Mouse (Mus musculus): ENCODE data around the gene Tmem131. TPM values are rescaled to one million over a fixed set of nuclear protein-coding genes. Genes with fewer than 3 reads are reported as not detected.

The Tmem131 gene
- polyA plus RNA-seq (2014; fragmentation: Nextera tagmentation; extraction: Ambion mirVana): 21.8 and 22.1 TPM in 2 replicates

DNA sequence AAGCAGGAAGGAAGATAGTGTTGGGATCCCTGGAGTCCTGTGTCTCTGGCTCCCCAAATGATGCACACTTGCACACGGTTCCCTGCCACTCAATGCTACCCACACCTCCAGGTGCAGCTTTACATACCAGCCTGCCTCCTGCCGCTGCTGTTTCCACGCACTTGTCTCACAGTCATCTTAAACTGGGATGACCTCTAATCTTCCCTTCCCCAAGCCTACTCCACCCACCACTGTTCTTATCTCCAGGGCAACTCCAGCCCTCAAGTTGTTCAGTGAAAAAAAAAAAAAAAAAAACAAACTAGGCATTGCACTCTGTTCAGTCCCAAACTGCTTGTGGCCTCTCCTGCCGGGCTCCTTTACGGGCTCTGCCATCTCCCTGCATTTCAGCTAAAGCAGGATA lies at the start of gene Tmem131:
Tmem131 (minus strand) TSS at position 14 of the 400 bp plus-strand sequence.
- Histone ChIP-seq H3K27me3 (ENCODE audit: control insufficient read depth, insufficient read depth, low read length) (no peaks in the 10 kb centered on the region), H3K4me1 (ENCODE audit: control insufficient read depth, insufficient read depth, low read length) (0 out of 2 replicates have a peak, but pooled peaks cover 3% of the 10 kb centered on the region), H3K4me2 (ENCODE audit: low read depth, low read length) (no peak within 1 kb of the TSS), H3K9ac (replicated peaks; ENCODE audit: low read depth, low read length) (no peak within 1 kb of the TSS), H3K27ac (ENCODE audit: low read depth, low read length) (no peak within 1 kb of the TSS), H3K9me3 (ENCODE audit: control insufficient read depth, low read length) (no peaks in the 10 kb centered on the region), H3K4me3 (ENCODE audit: low read depth, low read length) (no peak within 1 kb of the TSS), H3K36me3 (ENCODE audit: control insufficient read depth, insufficient read depth, low read length) (no peaks in the 10 kb centered on the region)
- 81% methylated on average over 5 of the region's 5 CpGs for WGBS
- no peak for ATAC-seq (ENCODE audit: low read depth)

GRCm38 (mm10) chr1:36988561-36988960 lies 45.1 kb upstream of the Tmem131 start:
- Histone ChIP-seq H3K36me3 (ENCODE audit: control insufficient read depth, insufficient read depth, low read length) (no peaks in the 10 kb centered on the region), H3K27me3 (ENCODE audit: control insufficient read depth, insufficient read depth, low read length) (no peaks in the 10 kb centered on the region), H3K4me3 (ENCODE audit: low read depth, low read length) (no peak overlapping the region), H3K9ac (replicated peaks; ENCODE audit: low read depth, low read length) (no peak overlapping the region), H3K4me1 (ENCODE audit: control insufficient read depth, insufficient read depth, low read length) (no peaks in the 10 kb centered on the region), H3K9me3 (ENCODE audit: control insufficient read depth, low read length) (no peaks in the 10 kb centered on the region), H3K4me2 (ENCODE audit: low read depth, low read length) (no peak overlapping the region), H3K27ac (ENCODE audit: low read depth, low read length) (no peak overlapping the region)
- ATAC-seq (ENCODE audit: low read depth): no peak
- 82% methylated on average over 6 of the region's 6 CpGs for WGBS

DNA sequence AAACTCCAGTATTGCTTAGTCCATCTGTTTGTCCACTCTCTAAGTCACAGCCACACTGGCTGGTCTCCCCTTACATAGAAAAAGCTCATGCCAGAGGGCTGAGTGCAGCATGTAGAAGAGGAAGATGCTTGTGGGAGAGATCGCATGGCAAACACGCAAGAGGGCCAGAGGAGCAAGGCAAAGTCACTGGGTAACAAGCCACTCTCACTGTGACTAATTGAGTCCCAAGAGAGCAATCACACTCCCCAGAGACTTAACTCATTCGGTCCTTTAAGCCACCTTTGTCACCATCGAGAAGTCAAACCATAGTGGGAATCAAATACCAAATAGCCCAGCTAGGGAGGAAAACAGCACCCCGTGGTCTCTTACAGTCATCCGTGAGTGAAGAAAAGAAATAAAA lies 44.7 kb upstream of the Tmem131 start:
- ATAC-seq (ENCODE audit: low read depth): no peak
- 78% methylated on average over 6 of the region's 6 CpGs for WGBS

GRCm38 (mm10) chr1:36987172-36988148 lies 44.0 kb upstream of the Tmem131 start:
- H3K27me3 ChIP-seq (ENCODE audit: control insufficient read depth, insufficient read depth, low read length): no peaks in the 10 kb centered on the region
- no peaks in the 10 kb centered on the region for H3K9me3 ChIP-seq (ENCODE audit: control insufficient read depth, low read length)
- 84% methylated on average over 10 of the region's 10 CpGs for WGBS
- H3K4me1 ChIP-seq (ENCODE audit: control insufficient read depth, insufficient read depth, low read length): no peaks in the 10 kb centered on the region
- no peak overlapping the region for H3K4me2 ChIP-seq (ENCODE audit: low read depth, low read length)
- H3K4me3 ChIP-seq (ENCODE audit: low read depth, low read length): no peak overlapping the region
- H3K9ac ChIP-seq (replicated peaks; ENCODE audit: low read depth, low read length): no peak overlapping the region
- no peaks in the 10 kb centered on the region for H3K36me3 ChIP-seq (ENCODE audit: control insufficient read depth, insufficient read depth, low read length)
- no peak overlapping the region for H3K27ac ChIP-seq (ENCODE audit: low read depth, low read length)
- ATAC-seq (ENCODE audit: low read depth): no peak

More for the DNA sequence above, 44.7 kb upstream of the Tmem131 start:
- no peak overlapping the region for H3K4me3 ChIP-seq (ENCODE audit: low read depth, low read length)
- no peak overlapping the region for H3K9ac ChIP-seq (replicated peaks; ENCODE audit: low read depth, low read length)
- no peak overlapping the region for H3K27ac ChIP-seq (ENCODE audit: low read depth, low read length)
- no peak overlapping the region for H3K4me2 ChIP-seq (ENCODE audit: low read depth, low read length)
- no peaks in the 10 kb centered on the region for H3K36me3 ChIP-seq (ENCODE audit: control insufficient read depth, insufficient read depth, low read length)
- no peaks in the 10 kb centered on the region for H3K4me1 ChIP-seq (ENCODE audit: control insufficient read depth, insufficient read depth, low read length)
- H3K9me3 ChIP-seq (ENCODE audit: control insufficient read depth, low read length): no peaks in the 10 kb centered on the region
- H3K27me3 ChIP-seq (ENCODE audit: control insufficient read depth, insufficient read depth, low read length): no peaks in the 10 kb centered on the region

DNA sequence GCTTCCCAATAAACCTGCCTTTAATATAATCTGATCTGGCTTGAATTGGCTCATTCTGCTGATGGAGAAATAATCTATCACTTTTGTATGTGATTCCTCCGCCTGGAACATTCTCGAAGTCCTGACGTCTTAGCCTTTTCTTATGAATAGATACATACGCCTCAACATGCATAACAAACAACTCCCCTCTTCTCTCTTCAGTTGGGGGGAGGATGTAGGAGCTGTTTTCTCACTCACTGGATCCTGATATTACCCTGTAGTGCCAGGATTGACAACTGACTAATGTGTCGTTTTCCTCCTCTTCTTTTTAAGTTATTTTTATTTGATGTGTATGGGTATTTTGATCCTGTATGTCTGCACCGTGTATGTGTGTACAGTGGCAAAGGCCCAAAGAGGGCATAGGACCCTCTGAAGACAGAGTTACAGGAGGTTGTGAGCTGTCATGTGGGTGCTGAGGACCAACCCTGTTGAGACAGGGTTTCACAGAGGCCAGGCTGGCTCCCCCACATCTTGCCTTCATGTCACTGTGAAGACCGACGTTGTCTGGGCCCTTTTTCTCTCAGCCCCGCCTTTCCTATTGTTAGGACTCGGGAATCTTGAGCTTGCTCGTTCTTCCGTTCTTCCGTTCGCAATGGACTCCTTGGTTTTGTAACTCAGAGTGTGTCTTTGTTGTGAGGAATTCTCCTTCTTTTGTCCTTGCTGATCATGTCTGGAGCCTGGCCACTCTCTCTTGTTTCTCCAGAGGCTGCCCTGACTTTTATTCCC lies 43.1 kb upstream of the Tmem131 start:
- 43% methylated on average over 14 of the region's 14 CpGs for WGBS
- no peak for ATAC-seq (ENCODE audit: low read depth)

GRCm38 (mm10) chr1:36985896-36986295 lies 42.4 kb upstream of the Tmem131 start:
- Histone ChIP-seq H3K36me3 (ENCODE audit: control insufficient read depth, insufficient read depth, low read length) (no peaks in the 10 kb centered on the region), H3K9ac (replicated peaks; ENCODE audit: low read depth, low read length) (no peak overlapping the region), H3K27me3 (ENCODE audit: control insufficient read depth, insufficient read depth, low read length) (no peaks in the 10 kb centered on the region), H3K27ac (ENCODE audit: low read depth, low read length) (no peak overlapping the region), H3K4me1 (ENCODE audit: control insufficient read depth, insufficient read depth, low read length) (no peaks in the 10 kb centered on the region), H3K9me3 (ENCODE audit: control insufficient read depth, low read length) (no peaks in the 10 kb centered on the region), H3K4me2 (ENCODE audit: low read depth, low read length) (no peak overlapping the region), H3K4me3 (ENCODE audit: low read depth, low read length) (no peak overlapping the region)
- ATAC-seq (ENCODE audit: low read depth): no peak
- 23% methylated on average over 6 of the region's 6 CpGs for WGBS

More for the DNA sequence above, 43.1 kb upstream of the Tmem131 start:
- no peak overlapping the region for H3K4me2 ChIP-seq (ENCODE audit: low read depth, low read length)
- H3K27me3 ChIP-seq (ENCODE audit: control insufficient read depth, insufficient read depth, low read length): no peaks in the 10 kb centered on the region
- H3K9me3 ChIP-seq (ENCODE audit: control insufficient read depth, low read length): no peaks in the 10 kb centered on the region
- no peaks in the 10 kb centered on the region for H3K36me3 ChIP-seq (ENCODE audit: control insufficient read depth, insufficient read depth, low read length)
- H3K9ac ChIP-seq (replicated peaks; ENCODE audit: low read depth, low read length): no peak overlapping the region
- H3K27ac ChIP-seq (ENCODE audit: low read depth, low read length): no peak overlapping the region
- no peak overlapping the region for H3K4me3 ChIP-seq (ENCODE audit: low read depth, low read length)
- no peaks in the 10 kb centered on the region for H3K4me1 ChIP-seq (ENCODE audit: control insufficient read depth, insufficient read depth, low read length)

GRCm38 (mm10) chr1:36984406-36984805 lies 40.9 kb upstream of the Tmem131 start:
- no peak overlapping the region for H3K27ac ChIP-seq (ENCODE audit: low read depth, low read length)
- no peaks in the 10 kb centered on the region for H3K27me3 ChIP-seq (ENCODE audit: control insufficient read depth, insufficient read depth, low read length)
- H3K4me3 ChIP-seq (ENCODE audit: low read depth, low read length): no peak overlapping the region
- H3K4me1 ChIP-seq (ENCODE audit: control insufficient read depth, insufficient read depth, low read length): no peaks in the 10 kb centered on the region
- H3K9ac ChIP-seq (replicated peaks; ENCODE audit: low read depth, low read length): no peak overlapping the region
- ATAC-seq (ENCODE audit: low read depth): no peak
- H3K36me3 ChIP-seq (ENCODE audit: control insufficient read depth, insufficient read depth, low read length): no peaks in the 10 kb centered on the region
- H3K9me3 ChIP-seq (ENCODE audit: control insufficient read depth, low read length): no peaks in the 10 kb centered on the region
- no peak overlapping the region for H3K4me2 ChIP-seq (ENCODE audit: low read depth, low read length)
- WGBS: 31% methylated on average over 6 of the region's 6 CpGs

DNA sequence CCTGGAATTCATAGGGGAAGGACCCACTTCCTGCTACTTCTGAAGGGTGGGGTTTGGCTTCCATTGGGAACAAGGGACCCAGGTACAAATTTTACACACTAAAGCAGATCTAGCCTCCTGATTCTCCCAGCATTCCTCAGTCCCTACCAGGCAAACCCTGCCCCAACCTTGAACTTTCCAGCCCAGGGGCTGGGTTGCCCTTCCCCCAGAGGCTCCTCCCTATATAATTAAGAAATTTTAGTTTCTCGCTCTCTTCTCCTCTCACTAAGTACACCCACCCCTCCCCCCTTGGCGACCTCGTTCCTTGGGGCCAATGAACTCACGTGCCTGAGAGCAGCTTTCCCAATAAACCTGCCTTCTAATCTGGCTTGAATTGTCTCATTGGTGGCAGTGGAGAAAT lies 40.3 kb upstream of the Tmem131 start:
- Histone ChIP-seq H3K36me3 (ENCODE audit: control insufficient read depth, insufficient read depth, low read length) (no peaks in the 10 kb centered on the region), H3K27me3 (ENCODE audit: control insufficient read depth, insufficient read depth, low read length) (no peaks in the 10 kb centered on the region), H3K4me3 (ENCODE audit: low read depth, low read length) (no peak overlapping the region), H3K9ac (replicated peaks; ENCODE audit: low read depth, low read length) (no peak overlapping the region), H3K4me2 (ENCODE audit: low read depth, low read length) (no peak overlapping the region), H3K27ac (ENCODE audit: low read depth, low read length) (no peak overlapping the region), H3K9me3 (ENCODE audit: control insufficient read depth, low read length) (no peaks in the 10 kb centered on the region), H3K4me1 (ENCODE audit: control insufficient read depth, insufficient read depth, low read length) (no peaks in the 10 kb centered on the region)
- no peak for ATAC-seq (ENCODE audit: low read depth)
- WGBS: 30% methylated on average over 4 of the region's 4 CpGs

Measured in neural tube, embryonic 14.5 days (tissue).